30 mouse cellular contexts compared by ENCODE assay signal in genomic region chr3:54932599-54932998, GRCm38 (mm10). TPM values are rescaled to one million over a fixed set of nuclear protein-coding genes. Genes with fewer than 3 reads are reported as not detected.
DNase-seq lines count a peak whose midpoint lies in the region; ATAC-seq and TF ChIP-seq lines count a peak whose summit lies in the region.
"Had no signal": no experiment of that assay in that cellular context is flagged by ENCODE, and none has a peak within 500 bp of the region (broad histone marks: within the 10 kb centered on the region; RNA-seq: fewer than 3 reads in every experiment).

No protein-coding gene starts in this region.

- no peaks in the 10 kb centered on the region for H3K27me3 ChIP-seq in forebrain, postnatal 0 days (ENCODE audit: insufficient read depth, low read length)
- no peaks in the 10 kb centered on the region for H3K27me3 ChIP-seq in forebrain, embryonic 13.5 days
- no peaks in the 10 kb centered on the region for H3K27me3 ChIP-seq in liver, embryonic 14.5 days (ENCODE audit: control insufficient read depth, insufficient read depth, low read length)
- H3K27me3 ChIP-seq: embryonic facial prominence, embryonic 12.5 days; hindbrain, embryonic 15.5 days; limb, embryonic 13.5 days; liver, embryonic 12.5 days; midbrain, embryonic 15.5 days had no signal

- H3K4me1 ChIP-seq in forebrain, postnatal 0 days (ENCODE audit: insufficient read depth), result no peaks in the 10 kb centered on the region
- H3K4me1 ChIP-seq in forebrain, embryonic 13.5 days, result no peaks in the 10 kb centered on the region
- no peaks in the 10 kb centered on the region for H3K4me1 ChIP-seq in liver, embryonic 14.5 days (replicated peaks; ENCODE audit: control insufficient read depth in 2 of 2, insufficient read depth in 2 of 2, low read length in 1 of 2)
- H3K4me1 ChIP-seq: embryonic facial prominence, embryonic 12.5 days; forebrain, embryonic 15.5 days; hindbrain, embryonic 15.5 days; limb, embryonic 13.5 days; liver, embryonic 12.5 days; midbrain, embryonic 15.5 days had no signal

- H3K36me3 ChIP-seq in forebrain, postnatal 0 days (ENCODE audit: insufficient read depth), result no peaks in the 10 kb centered on the region
- H3K36me3 ChIP-seq in forebrain, embryonic 13.5 days (ENCODE audit: poor library complexity, severe bottlenecking), result no peaks in the 10 kb centered on the region
- no peaks in the 10 kb centered on the region for H3K36me3 ChIP-seq in liver, embryonic 14.5 days (replicated peaks; ENCODE audit: control insufficient read depth, insufficient read depth, low read depth)
- H3K36me3 ChIP-seq: embryonic facial prominence, embryonic 12.5 days; forebrain, embryonic 15.5 days; hindbrain, embryonic 15.5 days; limb, embryonic 13.5 days; liver, embryonic 12.5 days; midbrain, embryonic 15.5 days had no signal

- intact Hi-C loops in heart, postnatal 25 days (cut with DNase I), result no loop called here

- H3K9ac ChIP-seq in forebrain, postnatal 0 days, result no peak overlapping the region
- H3K9ac ChIP-seq in forebrain, embryonic 13.5 days, result no peak overlapping the region
- H3K9ac ChIP-seq in liver, embryonic 14.5 days (replicated peaks), result no peak overlapping the region
- H3K9ac ChIP-seq: embryonic facial prominence, embryonic 12.5 days; forebrain, embryonic 15.5 days; hindbrain, embryonic 15.5 days; limb, embryonic 13.5 days; liver, embryonic 12.5 days; midbrain, embryonic 15.5 days had no signal

- DNase-seq in forebrain, postnatal 0 days, result no peak
- no peak for DNase-seq in liver, embryonic 14.5 days (ENCODE audit: low read depth in 3 of 3, low spot score in 3 of 3)
- DNase-seq in liver, result no peak
- DNase-seq in NIH3T3 (ENCODE audit: low read depth), result peak; percentile 5
- no peak for DNase-seq in heart, postnatal 25 days (ENCODE audit: low spot score)
- DNase-seq: adrenal gland, postnatal 25 days; cerebellum, adult 11-12 months; cerebellum, adult 9-11 months; embryo, embryonic 11 days; gastrocnemius, adult 2 months; gastrocnemius, postnatal 36 days; heart, adult 18-20 months; kidney, adult 8-10 months; kidney, postnatal 10 days; lung, adult 18-20 months; lung, postnatal 10 days; right cerebral cortex, adult 18-20 months; spleen, adult 18-20 months had no signal

- no peak overlapping the region for H3K4me3 ChIP-seq in forebrain, postnatal 0 days (ENCODE audit: low read depth, low read length)
- H3K4me3 ChIP-seq in forebrain, embryonic 13.5 days, result no peak overlapping the region
- H3K4me3 ChIP-seq in liver, embryonic 14.5 days (ENCODE audit: insufficient read depth in 1 of 2, low read depth in 2 of 2, low read length in 2 of 2), result no peak overlapping the region
- H3K4me3 ChIP-seq: embryonic facial prominence, embryonic 12.5 days; forebrain, embryonic 15.5 days; gastrocnemius, adult 2 months; hindbrain, embryonic 15.5 days; limb, embryonic 13.5 days; liver, embryonic 12.5 days; midbrain, embryonic 15.5 days had no signal

- H3K27ac ChIP-seq in forebrain, postnatal 0 days (ENCODE audit: low read depth, low read length), result no peak overlapping the region
- H3K27ac ChIP-seq in forebrain, embryonic 13.5 days, result no peak overlapping the region
- H3K27ac ChIP-seq in liver, embryonic 14.5 days, result no peak overlapping the region
- H3K27ac ChIP-seq: embryonic facial prominence, embryonic 12.5 days; forebrain, embryonic 15.5 days; gastrocnemius, adult 2 months; hindbrain, embryonic 15.5 days; limb, embryonic 13.5 days; liver, embryonic 12.5 days; midbrain, embryonic 15.5 days had no signal

- H3K9me3 ChIP-seq in forebrain, postnatal 0 days (ENCODE audit: low read length), result no peaks in the 10 kb centered on the region
- H3K9me3 ChIP-seq in forebrain, embryonic 13.5 days (replicated peaks), result no peaks in the 10 kb centered on the region
- no peaks in the 10 kb centered on the region for H3K9me3 ChIP-seq in liver, embryonic 14.5 days (ENCODE audit: control insufficient read depth, low read length)
- H3K9me3 ChIP-seq: embryonic facial prominence, embryonic 12.5 days; forebrain, embryonic 15.5 days; hindbrain, embryonic 15.5 days; limb, embryonic 13.5 days; liver, embryonic 12.5 days; midbrain, embryonic 15.5 days had no signal

- H3K4me2 ChIP-seq in forebrain, postnatal 0 days (ENCODE audit: low read depth), result no peak overlapping the region
- H3K4me2 ChIP-seq in forebrain, embryonic 13.5 days, result no peak overlapping the region
- H3K4me2 ChIP-seq in liver, embryonic 14.5 days (ENCODE audit: low read depth), result no peak overlapping the region
- H3K4me2 ChIP-seq: embryonic facial prominence, embryonic 12.5 days; forebrain, embryonic 15.5 days; heart, embryonic 11.5 days; hindbrain, embryonic 15.5 days; limb, embryonic 13.5 days; liver, embryonic 12.5 days; midbrain, embryonic 15.5 days had no signal

- peak; percentile 37; the same call in 1 of the 2 replicates for TF ChIP-seq CTCF in forebrain, postnatal 0 days (IDR thresholded peaks at IDR 0.05; ENCODE audit: low read depth)
- 0 out of 2 replicates have a peak, but pooled peaks have one; percentile 4 for TF ChIP-seq CTCF in liver, embryonic 14.5 days (IDR thresholded peaks at IDR 0.05; ENCODE audit: low read depth)

- ATAC-seq in forebrain, postnatal 0 days, result no peak
- ATAC-seq in forebrain, embryonic 13.5 days, result no peak
- no peak for ATAC-seq in liver, embryonic 14.5 days (ENCODE audit: insufficient read depth)
- ATAC-seq in CD4-positive, CD25-positive, alpha-beta regulatory T cell, adult 4 months, result no peak
- ATAC-seq: forebrain, embryonic 15.5 days; liver, embryonic 12.5 days; midbrain, embryonic 15.5 days had no signal

- 91% methylated on average over 4 of the region's 4 CpGs for WGBS in forebrain, postnatal 0 days
- 91% methylated on average over 4 of the region's 4 CpGs for WGBS in forebrain, embryonic 13.5 days
- WGBS in liver, embryonic 14.5 days (ENCODE audit: insufficient replicate concordance), result 68% methylated on average over 4 of the region's 4 CpGs

- no peak for TF ChIP-seq EP300 in liver, embryonic 14.5 days (IDR thresholded peaks at IDR 0.05; ENCODE audit: low read depth)

RNA-seq across cellular contexts. Expression of gene Sertm1, which starts 16.9 kb away (rescaled TPM):
- 36.2 and 46.3 TPM in 2 replicates for total RNA-seq in forebrain, postnatal 0 days (2014; rRNA removed)
- 3.8 and 4.5 TPM in 2 replicates for polyA plus RNA-seq in forebrain, postnatal 0 days (2015; fragmentation: Nextera tagmentation; extraction: Ambion mirVana)
- polyA plus RNA-seq in forebrain, embryonic 13.5 days (2015; fragmentation: Nextera tagmentation; extraction: Ambion mirVana), result 0.84 and 0.94 TPM in 2 replicates
- 1.3 and 1.5 TPM in 2 replicates for polyA plus RNA-seq in liver, embryonic 14.5 days (2012; rRNA removed)
- 0.27 and 0.38 TPM in 2 replicates for polyA plus RNA-seq in liver, embryonic 14.5 days (2014; fragmentation: Nextera tagmentation; extraction: Ambion mirVana)
- polyA plus RNA-seq in CD4-positive, CD25-positive, alpha-beta regulatory T cell, adult 4 months (2017; shearing (Covaris generic)), result not detected
- total RNA-seq in heart, postnatal 25 days (2021), result under 1 TPM; 0.21 to 0.22 TPM
- total RNA-seq: adrenal gland, adult 18-20 months; adrenal gland, postnatal 25 days; gastrocnemius, adult 2 months; gastrocnemius, postnatal 36 days; hematopoietic stem cell, adult 5-6 weeks had no signal
- polyA plus RNA-seq: C2C12 had no signal
